In genomic region chr17:66314566-66315285, GRCm38 (mm10) we compare ENCODE assay signal across 11 mouse cellular contexts.
DNase-seq lines count a peak whose midpoint lies in the region; ATAC-seq lines count a peak whose summit lies in the region.
"Had no signal": no experiment of that assay in that cellular context is flagged by ENCODE, and none has a peak within 500 bp of the region (broad histone marks: within the 10 kb centered on the region; RNA-seq: fewer than 3 reads in every experiment).

No protein-coding gene starts in this region.

- no peak overlapping the region for H3K9ac ChIP-seq in midbrain, embryonic 11.5 days (ENCODE audit: low read length)
- H3K9ac ChIP-seq in liver, embryonic 12.5 days = no peak overlapping the region

- WGBS in heart, embryonic 10.5 days = 56% methylated on average over 13 of the region's 13 CpGs
- 51% methylated on average over 13 of the region's 13 CpGs for WGBS in midbrain, embryonic 11.5 days
- 61% methylated on average over 13 of the region's 13 CpGs for WGBS in liver, embryonic 12.5 days (ENCODE audit: insufficient replicate concordance)

- no peak for DNase-seq in heart, embryonic 10.5 days (ENCODE audit: low spot score)
- no peak for DNase-seq in heart, adult 18-20 months
- peak; percentile 39 for DNase-seq in right cerebral cortex, adult 18-20 months
- DNase-seq in right cerebral cortex, postnatal 25 days = no peak
- peak; percentile 87 for DNase-seq in midbrain, embryonic 11.5 days (ENCODE audit: low spot score, missing footprints)
- DNase-seq in testis, postnatal 10 days (ENCODE audit: low spot score) = no peak
- DNase-seq in retina, embryonic 14.5 days (ENCODE audit: low spot score) = no peak
- DNase-seq: lung, adult 2 months; spleen, adult 18-20 months had no signal

- no peak overlapping the region for H3K4me3 ChIP-seq in heart, embryonic 10.5 days
- H3K4me3 ChIP-seq in midbrain, embryonic 11.5 days (ENCODE audit: low read depth, low read length) = no peak overlapping the region
- H3K4me3 ChIP-seq in liver, embryonic 12.5 days = no peak overlapping the region

- H3K9me3 ChIP-seq in heart, embryonic 10.5 days = no peaks in the 10 kb centered on the region
- H3K9me3 ChIP-seq in midbrain, embryonic 11.5 days (ENCODE audit: control insufficient read depth, low read length) = no peaks in the 10 kb centered on the region
- no peaks in the 10 kb centered on the region for H3K9me3 ChIP-seq in liver, embryonic 12.5 days (replicated peaks)

- peaks cover 24% of the 10 kb centered on the region for H3K4me1 ChIP-seq in heart, embryonic 10.5 days
- peaks cover 15% of the 10 kb centered on the region for H3K4me1 ChIP-seq in midbrain, embryonic 11.5 days (ENCODE audit: control insufficient read depth, insufficient read depth, low read length)
- no peaks in the 10 kb centered on the region for H3K4me1 ChIP-seq in liver, embryonic 12.5 days

- ATAC-seq in midbrain, embryonic 11.5 days (ENCODE audit: low FRiP score) = no peak
- ATAC-seq in liver, embryonic 12.5 days = no peak
- ATAC-seq: activated CD4-positive, CD25-positive, alpha-beta regulatory T cell, adult 4 months had no signal

- H3K27ac ChIP-seq in heart, embryonic 10.5 days = peak overlapping the region; percentile 84; the same call in 1 of the 2 replicates
- no peak overlapping the region for H3K27ac ChIP-seq in midbrain, embryonic 11.5 days (ENCODE audit: low read depth, low read length)
- no peak overlapping the region for H3K27ac ChIP-seq in liver, embryonic 12.5 days

- no peaks in the 10 kb centered on the region for H3K36me3 ChIP-seq in heart, embryonic 10.5 days
- no peaks in the 10 kb centered on the region for H3K36me3 ChIP-seq in midbrain, embryonic 11.5 days (ENCODE audit: control insufficient read depth, insufficient read depth, low read length)
- no peaks in the 10 kb centered on the region for H3K36me3 ChIP-seq in liver, embryonic 12.5 days

- no peaks in the 10 kb centered on the region for H3K27me3 ChIP-seq in heart, embryonic 10.5 days (ENCODE audit: insufficient read depth, poor library complexity, severe bottlenecking)
- H3K27me3 ChIP-seq in midbrain, embryonic 11.5 days (ENCODE audit: control insufficient read depth, insufficient read depth, low read length) = no peaks in the 10 kb centered on the region
- H3K27me3 ChIP-seq in liver, embryonic 12.5 days (replicated peaks) = no peaks in the 10 kb centered on the region

- H3K4me2 ChIP-seq in midbrain, embryonic 11.5 days = no peak overlapping the region
- H3K4me2 ChIP-seq in liver, embryonic 12.5 days = no peak overlapping the region

Comparison
In these comparisons a context has a peak if more than half of its experiments do, and no peak if none do; other contexts are left out.
1. DNase-seq: peak in right cerebral cortex, adult 18-20 months (single experiment) and midbrain, embryonic 11.5 days (single experiment); none in heart, embryonic 10.5 days (single experiment), heart, adult 18-20 months (0 of 2), right cerebral cortex, postnatal 25 days (single experiment), testis, postnatal 10 days (single experiment) and retina, embryonic 14.5 days (single experiment).